Mouse (Mus musculus): ENCODE measurements around the gene Megf6. TPM values are rescaled to one million over a fixed set of nuclear protein-coding genes. Genes with fewer than 3 reads are reported as not detected.
A peak's percentile ranks its signal among the peaks of the same experiment; 100 is the strongest.

The Megf6 gene
- polyA plus RNA-seq (2015; fragmentation: Nextera tagmentation; extraction: Ambion mirVana): 10.2 and 10.8 TPM in 2 replicates

DNA sequence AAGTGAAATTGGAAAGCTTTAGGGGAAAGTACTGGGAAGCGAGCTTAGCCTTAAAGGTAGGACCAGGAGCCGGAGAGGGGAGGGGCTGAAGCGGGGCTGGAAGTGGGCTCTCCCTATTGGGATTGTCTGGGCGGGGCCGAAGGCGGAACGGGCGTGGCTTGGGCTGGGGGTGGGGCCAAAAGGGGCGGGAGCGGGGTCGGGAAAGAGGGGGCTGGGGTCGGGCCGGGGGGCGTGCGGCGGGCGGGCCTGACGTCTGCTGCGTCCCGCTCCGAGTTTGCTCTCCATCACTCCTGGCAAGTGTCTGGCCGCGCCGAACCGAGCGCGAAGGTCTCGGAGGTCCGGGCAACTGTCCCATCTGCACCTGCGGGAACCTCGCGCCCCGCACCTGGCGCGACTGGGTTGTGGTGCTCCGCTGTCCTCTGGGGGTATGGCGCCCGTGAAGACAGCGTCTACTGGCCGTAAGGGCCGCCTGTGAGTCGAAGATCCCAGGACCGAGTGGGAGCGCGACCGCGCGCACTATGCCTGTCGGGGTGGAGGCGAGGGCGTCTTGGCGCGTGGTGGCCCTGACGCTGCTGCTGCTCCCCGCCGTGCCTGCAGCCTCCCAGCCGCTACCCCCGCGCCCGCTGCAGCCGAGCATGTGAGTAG, at the start of gene Megf6:
Gene Megf6 (plus strand): TSS at position 225 of the 645 bp plus-strand sequence.
- Histone ChIP-seq H3K4me3 (ENCODE audit: low read depth, low read length) (peak within 1 kb of the TSS; percentile 47), H3K4me2 (replicated peaks; ENCODE audit: low read depth) (peak within 1 kb of the TSS; percentile 68), H3K27me3 (ENCODE audit: control insufficient read depth, insufficient read depth, low read length) (peaks cover 11% of the 10 kb centered on the region; the same call in 1 of the 2 replicates), H3K36me3 (ENCODE audit: control insufficient read depth, insufficient read depth, low read length) (no peaks in the 10 kb centered on the region), H3K9ac (ENCODE audit: low read length) (peak within 1 kb of the TSS; percentile 53), H3K9me3 (ENCODE audit: control insufficient read depth, low read length) (no peaks in the 10 kb centered on the region), H3K4me1 (replicated peaks; ENCODE audit: control insufficient read depth, insufficient read depth) (peaks cover 4% of the 10 kb centered on the region; the same call in 1 of the 2 replicates), H3K27ac (replicated peaks) (no peak within 1 kb of the TSS)
- TF ChIP-seq CTCF (IDR thresholded peaks at IDR 0.05; ENCODE audit: low read depth) (no peak), EP300 (optimal IDR thresholded peaks at IDR 0.05) (no peak)
- WGBS: under 1% methylated on average over 45 of the region's 61 CpGs
- ATAC-seq (ENCODE audit: low FRiP score, low TSS enrichment) (peak; percentile 36; the same call in 1 of the 2 replicates), DNase-seq (ENCODE audit: low spot score) (peak; percentile 66)

DNA sequence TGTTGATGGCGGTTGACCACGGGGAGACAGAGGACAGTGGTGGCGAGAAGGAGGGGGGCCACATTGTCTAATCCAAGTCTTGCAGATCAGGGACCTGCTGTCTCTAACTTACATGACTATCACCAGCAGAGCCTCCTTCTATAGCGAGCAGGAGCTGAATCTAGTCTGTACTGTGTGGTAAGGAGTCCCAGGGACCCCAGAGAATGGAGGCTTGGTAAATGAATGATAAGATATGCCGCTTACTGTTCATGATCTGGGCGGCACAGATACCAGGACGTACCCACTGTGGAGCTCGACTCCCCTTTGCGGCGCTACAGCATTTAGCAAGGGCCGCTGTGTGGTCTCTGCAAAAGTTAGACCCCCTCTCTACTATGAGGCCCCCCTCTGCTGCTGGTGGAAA, 48.7 kb upstream of the Megf6 start:
- Histone ChIP-seq H3K27me3 (ENCODE audit: control insufficient read depth, insufficient read depth, low read length) (no peaks in the 10 kb centered on the region), H3K4me3 (ENCODE audit: low read depth, low read length) (no peak overlapping the region), H3K36me3 (ENCODE audit: control insufficient read depth, insufficient read depth, low read length) (no peaks in the 10 kb centered on the region), H3K4me2 (replicated peaks; ENCODE audit: low read depth) (no peak overlapping the region), H3K27ac (replicated peaks) (no peak overlapping the region), H3K9ac (ENCODE audit: low read length) (no peak overlapping the region), H3K9me3 (ENCODE audit: control insufficient read depth, low read length) (no peaks in the 10 kb centered on the region), H3K4me1 (replicated peaks; ENCODE audit: control insufficient read depth, insufficient read depth) (no peaks in the 10 kb centered on the region)
- DNase-seq (ENCODE audit: low spot score) (no peak), ATAC-seq (ENCODE audit: low FRiP score, low TSS enrichment) (no peak)
- TF ChIP-seq CTCF (IDR thresholded peaks at IDR 0.05; ENCODE audit: low read depth) (no peak), EP300 (optimal IDR thresholded peaks at IDR 0.05) (no peak)
- 79% methylated on average over 11 of the region's 11 CpGs for WGBS

DNA sequence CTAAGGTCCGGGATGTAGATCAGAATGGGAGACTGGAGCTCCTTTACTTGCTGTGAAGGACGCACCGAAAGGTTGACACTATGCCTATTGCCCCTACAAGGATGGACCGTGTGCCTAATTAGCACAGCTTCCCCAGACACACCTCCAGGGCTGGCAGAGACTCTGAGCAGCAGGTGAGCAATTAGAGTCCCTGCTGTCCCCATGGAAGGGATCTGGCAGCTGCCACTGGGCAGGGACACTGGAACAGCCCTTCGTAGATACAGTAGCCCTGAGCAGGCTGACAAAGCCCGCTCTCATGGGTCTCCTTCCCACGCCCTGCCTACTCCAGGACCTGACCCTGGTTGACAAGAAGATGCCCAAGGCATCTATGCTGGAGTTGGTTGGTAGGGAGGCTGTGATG, 48.2 kb upstream of the Megf6 start:
- Histone ChIP-seq H3K27ac (replicated peaks) (no peak overlapping the region), H3K9ac (ENCODE audit: low read length) (no peak overlapping the region), H3K36me3 (ENCODE audit: control insufficient read depth, insufficient read depth, low read length) (no peaks in the 10 kb centered on the region), H3K4me2 (replicated peaks; ENCODE audit: low read depth) (no peak overlapping the region), H3K4me3 (ENCODE audit: low read depth, low read length) (no peak overlapping the region), H3K27me3 (ENCODE audit: control insufficient read depth, insufficient read depth, low read length) (no peaks in the 10 kb centered on the region), H3K4me1 (replicated peaks; ENCODE audit: control insufficient read depth, insufficient read depth) (no peaks in the 10 kb centered on the region), H3K9me3 (ENCODE audit: control insufficient read depth, low read length) (no peaks in the 10 kb centered on the region)
- ATAC-seq (ENCODE audit: low FRiP score, low TSS enrichment) (no peak), DNase-seq (ENCODE audit: low spot score) (no peak)
- TF ChIP-seq CTCF (IDR thresholded peaks at IDR 0.05; ENCODE audit: low read depth) (no peak), EP300 (optimal IDR thresholded peaks at IDR 0.05) (no peak)
- 80% methylated on average over 7 of the region's 7 CpGs for WGBS

DNA sequence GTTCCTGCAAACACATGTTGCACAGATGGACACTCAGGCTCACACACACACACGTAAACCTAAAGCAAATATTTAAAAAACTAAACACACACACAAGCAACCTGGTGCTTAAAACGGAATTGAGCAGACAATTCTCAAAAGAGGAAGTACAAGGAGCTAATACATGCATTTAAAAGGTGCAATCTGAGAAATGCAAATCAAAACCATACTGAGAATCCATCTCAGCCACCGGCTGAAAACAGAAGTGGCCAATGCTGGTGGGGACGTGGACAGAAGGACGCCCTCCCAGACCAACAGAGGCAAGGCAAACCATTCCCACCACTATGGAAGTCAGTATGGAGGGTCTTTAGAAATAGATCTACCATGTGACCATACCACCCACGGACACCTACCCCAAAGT, 47.0 kb upstream of the Megf6 start:
- WGBS: 53% methylated on average over 6 of the region's 6 CpGs
- no peaks in the 10 kb centered on the region for H3K36me3 ChIP-seq (ENCODE audit: control insufficient read depth, insufficient read depth, low read length)

DNA sequence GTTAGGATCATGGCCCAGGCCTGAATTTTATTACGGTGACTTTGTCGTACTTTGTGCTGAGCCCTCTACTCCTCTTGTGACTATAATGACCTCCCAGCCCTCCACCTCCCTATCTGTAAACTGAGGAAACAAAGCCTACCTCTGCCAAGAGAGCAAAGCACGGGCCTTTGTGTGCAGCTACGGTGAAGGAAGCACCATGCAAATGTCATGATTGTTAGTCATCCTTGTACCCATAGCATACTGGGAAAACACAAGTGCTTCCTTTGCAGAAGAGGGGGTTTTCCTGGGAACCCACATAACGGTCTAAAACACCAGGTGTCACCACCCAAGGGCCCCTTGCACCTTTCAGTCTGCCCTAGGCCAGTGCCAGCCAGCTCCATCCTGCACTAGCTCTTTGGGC, 45.3 kb upstream of the Megf6 start:
- Histone ChIP-seq H3K4me3 (ENCODE audit: low read depth, low read length) (no peak overlapping the region), H3K4me2 (replicated peaks; ENCODE audit: low read depth) (no peak overlapping the region), H3K27me3 (ENCODE audit: control insufficient read depth, insufficient read depth, low read length) (no peaks in the 10 kb centered on the region), H3K4me1 (replicated peaks; ENCODE audit: control insufficient read depth, insufficient read depth) (no peaks in the 10 kb centered on the region), H3K9me3 (ENCODE audit: control insufficient read depth, low read length) (no peaks in the 10 kb centered on the region), H3K36me3 (ENCODE audit: control insufficient read depth, insufficient read depth, low read length) (no peaks in the 10 kb centered on the region), H3K9ac (ENCODE audit: low read length) (no peak overlapping the region), H3K27ac (replicated peaks) (no peak overlapping the region)
- 70% methylated on average over 5 of the region's 5 CpGs for WGBS
- DNase-seq (ENCODE audit: low spot score) (no peak), ATAC-seq (ENCODE audit: low FRiP score, low TSS enrichment) (no peak)
- TF ChIP-seq EP300 (optimal IDR thresholded peaks at IDR 0.05) (no peak), CTCF (IDR thresholded peaks at IDR 0.05; ENCODE audit: low read depth) (no peak)

More for the DNA sequence above, 47.0 kb upstream of the Megf6 start:
- ATAC-seq (ENCODE audit: low FRiP score, low TSS enrichment) (no peak), DNase-seq (ENCODE audit: low spot score) (no peak)
- Histone ChIP-seq H3K9me3 (ENCODE audit: control insufficient read depth, low read length) (no peaks in the 10 kb centered on the region), H3K27ac (replicated peaks) (no peak overlapping the region), H3K4me3 (ENCODE audit: low read depth, low read length) (no peak overlapping the region), H3K4me1 (replicated peaks; ENCODE audit: control insufficient read depth, insufficient read depth) (no peaks in the 10 kb centered on the region), H3K27me3 (ENCODE audit: control insufficient read depth, insufficient read depth, low read length) (no peaks in the 10 kb centered on the region), H3K4me2 (replicated peaks; ENCODE audit: low read depth) (no peak overlapping the region), H3K9ac (ENCODE audit: low read length) (no peak overlapping the region)
- TF ChIP-seq EP300 (optimal IDR thresholded peaks at IDR 0.05) (no peak), CTCF (IDR thresholded peaks at IDR 0.05; ENCODE audit: low read depth) (no peak; the same call in 1 of the 2 replicates)

DNA sequence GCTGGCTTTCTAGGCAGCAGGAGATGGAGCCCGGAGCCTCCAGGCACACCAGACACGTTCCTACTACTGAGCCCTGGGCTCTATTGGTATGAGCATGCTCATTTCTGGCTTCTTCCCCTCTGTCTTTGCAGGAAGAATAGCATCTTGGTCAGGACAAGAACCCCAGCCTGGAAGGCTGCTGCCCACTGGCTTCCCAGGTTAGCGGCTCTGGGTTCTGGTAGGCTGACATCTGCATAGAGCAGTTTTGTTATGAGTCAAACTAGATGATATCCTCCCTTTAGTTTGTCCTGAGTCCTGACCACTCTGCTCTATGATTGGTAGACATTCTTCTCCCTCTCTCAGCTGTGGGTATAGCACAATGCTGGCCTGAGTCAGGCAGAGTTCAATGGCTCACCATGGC, 43.3 kb upstream of the Megf6 start:
- H3K4me1 ChIP-seq (replicated peaks; ENCODE audit: control insufficient read depth, insufficient read depth): no peaks in the 10 kb centered on the region
- H3K27me3 ChIP-seq (ENCODE audit: control insufficient read depth, insufficient read depth, low read length): no peaks in the 10 kb centered on the region

More for the DNA sequence above, 43.3 kb upstream of the Megf6 start:
- DNase-seq (ENCODE audit: low spot score) (no peak), ATAC-seq (ENCODE audit: low FRiP score, low TSS enrichment) (no peak)
- no peaks in the 10 kb centered on the region for H3K9me3 ChIP-seq (ENCODE audit: control insufficient read depth, low read length)
- no peak overlapping the region for H3K4me3 ChIP-seq (ENCODE audit: low read depth, low read length)
- H3K4me2 ChIP-seq (replicated peaks; ENCODE audit: low read depth): no peak overlapping the region
- H3K27ac ChIP-seq (replicated peaks): no peak overlapping the region
- 68% methylated on average over 3 of the region's 3 CpGs for WGBS
- no peaks in the 10 kb centered on the region for H3K36me3 ChIP-seq (ENCODE audit: control insufficient read depth, insufficient read depth, low read length)
- H3K9ac ChIP-seq (ENCODE audit: low read length): no peak overlapping the region
- no peak for TF ChIP-seq CTCF (IDR thresholded peaks at IDR 0.05; ENCODE audit: low read depth)
- no peak for TF ChIP-seq EP300 (optimal IDR thresholded peaks at IDR 0.05)
